Mouse (Mus musculus) cortical plate, adult 2 months (tissue): Measurements from ENCODE around the gene Gm45234.

Experiments
- CTCF ChIP-seq: fragments of 200-500 bp; IDR thresholded peaks from 2 replicates; pipeline ENCODE4 v1.5.1; 2011; ENCODE audit warnings: mild to moderate bottlenecking, control low read depth, low read length; ENCODE audit not compliant: insufficient read depth; ENCODE audit errors: extremely low read depth
- POLR2A ChIP-seq: fragments of 200-500 bp; IDR thresholded peaks from 2 replicates; pipeline ENCODE4 v1.6.1; 2011; ENCODE audit warnings: mild to moderate bottlenecking, low read length, control low read depth; ENCODE audit not compliant: insufficient read depth; ENCODE audit errors: extremely low read depth

DNA sequence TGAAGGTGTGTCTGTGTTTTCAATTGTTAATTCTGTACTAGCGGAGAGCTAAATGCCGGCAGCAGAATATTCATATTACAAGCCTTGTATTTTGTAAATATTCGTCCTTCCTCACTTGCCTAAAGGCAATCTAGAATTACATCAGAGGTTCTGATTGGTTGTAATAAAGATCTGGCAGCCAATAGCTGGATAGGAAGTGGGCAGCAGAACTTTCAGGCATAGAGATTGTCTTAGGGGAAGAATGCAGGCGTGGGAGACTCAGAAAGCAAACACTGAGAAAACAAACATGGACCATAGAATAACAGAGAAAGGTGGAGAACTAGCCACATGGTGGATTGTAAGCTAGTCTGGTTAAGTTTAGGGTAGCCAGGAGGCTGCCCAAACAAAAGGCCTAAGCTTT is 34.3 kb upstream of the Gm45234 start:
- TF ChIP-seq POLR2A: no peak
- no peak for TF ChIP-seq CTCF
